Mouse (Mus musculus) layer of hippocampus, postnatal 14 days (tissue): ENCODE results near the gene Aadat. TPM values are rescaled to one million over a fixed set of nuclear protein-coding genes. Genes with fewer than 3 reads are reported as not detected.
A peak's percentile ranks its signal among the peaks of the same experiment; 100 is the strongest.
"Not testable (repeated sequence)": the region's sequence is repeated elsewhere in the genome, so short reads cannot be mapped to it uniquely, and the experiment has no call there.

Experiments
- DNase-seq, 2 experiments: peaks; one replicate each; pipeline ENCODE4 v3.0.0; 2021 to 2022; ENCODE audit warnings: low spot score in 2 of 2, mixed read lengths in 1 of 2
- long read RNA-seq, 2 experiments: library from polyadenylated mRNA; stranded (forward); transcript quantifications; one replicate each; pipeline ENCODE4 v2.0.0; 2021
- total RNA-seq, 2 experiments: library from RNA; stranded (reverse); gene quantifications; 2 replicates each; pipeline ENCODE4 v1.2.3; 2021

Gene Aadat
- under 1 TPM; 0.31 to 0.99 TPM for total RNA-seq
- long read RNA-seq, experiment 1 = 0 reads
- long read RNA-seq, experiment 2 = 0 reads

DNA sequence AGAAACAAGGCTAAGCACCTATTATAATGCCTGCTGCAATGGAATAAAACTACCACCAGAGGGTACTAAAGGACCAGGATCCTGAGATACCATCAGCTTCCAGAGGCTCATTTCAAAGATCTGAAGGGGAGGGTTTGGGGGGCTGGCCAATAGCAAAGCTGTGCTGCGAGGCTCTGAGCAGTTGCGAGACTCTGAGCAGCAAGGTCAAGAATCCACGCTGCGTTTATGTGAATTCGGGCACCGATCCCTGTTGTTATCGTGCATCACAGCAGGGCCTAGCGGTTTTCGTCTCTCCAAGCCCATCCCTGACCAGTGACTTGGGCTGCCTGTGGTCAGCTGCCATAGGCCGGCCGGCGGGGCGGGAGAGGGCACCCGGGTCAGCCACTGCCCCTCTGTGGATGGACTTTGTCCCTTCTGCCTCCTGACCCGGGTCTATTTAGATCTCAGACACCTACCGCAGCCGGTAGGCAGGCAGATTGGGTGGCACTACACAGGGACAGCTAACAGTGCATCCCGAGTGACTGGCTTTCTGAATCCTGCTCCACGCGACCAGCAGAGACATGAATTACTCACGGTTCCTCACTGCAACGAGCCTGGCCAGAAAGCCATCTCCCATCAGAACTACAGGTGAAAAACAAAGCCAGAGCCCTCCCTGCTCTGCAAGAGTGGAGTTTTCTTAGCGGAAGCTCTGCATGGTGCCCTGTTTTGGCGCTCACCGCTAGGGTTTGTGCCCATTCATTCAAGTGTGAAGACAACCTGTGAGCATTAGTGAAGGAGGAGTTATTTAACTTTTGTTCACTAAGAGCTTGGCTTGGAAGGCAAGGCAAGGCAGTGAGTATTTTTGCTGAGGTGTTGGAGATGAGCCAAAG, at the start of gene Aadat:
Gene Aadat (plus strand): TSS at position 280 of the 869 bp plus-strand sequence.
- DNase-seq = peak; percentile 66 to 88

DNA sequence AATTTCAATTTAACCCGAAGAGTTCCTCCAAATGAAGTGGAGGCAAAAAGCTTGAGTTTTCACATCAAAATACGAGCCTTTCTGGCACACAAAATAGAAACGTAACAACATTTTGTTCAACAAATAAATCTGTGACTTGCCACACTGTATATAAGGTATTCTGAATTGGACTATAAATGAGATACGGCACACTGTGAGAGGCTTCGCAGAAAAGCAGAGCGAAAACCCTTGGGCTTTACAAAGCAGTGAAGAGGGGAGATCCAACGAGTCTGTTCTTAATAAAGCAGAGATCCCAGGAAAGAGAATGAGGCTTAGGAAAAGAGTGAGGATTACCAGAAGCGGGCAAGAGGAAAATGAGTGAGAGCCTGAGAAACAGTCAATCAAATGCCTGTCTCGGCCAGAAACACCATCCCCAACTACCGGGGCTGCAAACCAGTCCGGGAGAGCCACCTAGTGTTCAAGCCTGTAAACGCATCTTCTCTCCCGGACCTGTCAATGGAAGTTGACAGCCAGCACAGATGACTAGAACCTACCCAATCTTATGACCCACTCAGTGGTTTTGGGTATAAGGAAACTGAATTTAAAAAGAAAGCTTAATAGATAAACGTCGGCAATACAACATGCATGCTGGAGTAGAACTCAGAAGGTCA, 38.9 kb upstream of the Aadat start:
- peak; percentile 76 to 88 for DNase-seq

DNA sequence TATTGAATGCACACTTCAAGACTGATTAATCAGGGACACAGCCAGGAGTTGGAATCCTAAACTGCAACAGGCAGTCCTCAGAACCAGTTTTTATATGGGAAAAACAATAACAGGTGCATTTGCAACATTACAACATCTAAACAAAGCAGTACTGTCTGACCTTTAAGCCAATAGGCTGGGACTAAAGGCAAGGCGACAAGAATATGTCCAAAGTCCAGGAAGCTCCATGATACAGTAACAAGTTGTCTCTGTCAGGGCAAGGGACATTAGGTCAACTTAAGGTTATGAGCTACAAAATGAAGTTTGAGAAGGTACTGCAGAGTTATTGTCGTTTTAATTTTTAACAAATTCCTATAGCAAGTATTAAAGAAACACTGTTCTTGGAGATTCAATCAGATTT, 15.6 kb upstream of the Aadat start:
- no peak for DNase-seq

DNA sequence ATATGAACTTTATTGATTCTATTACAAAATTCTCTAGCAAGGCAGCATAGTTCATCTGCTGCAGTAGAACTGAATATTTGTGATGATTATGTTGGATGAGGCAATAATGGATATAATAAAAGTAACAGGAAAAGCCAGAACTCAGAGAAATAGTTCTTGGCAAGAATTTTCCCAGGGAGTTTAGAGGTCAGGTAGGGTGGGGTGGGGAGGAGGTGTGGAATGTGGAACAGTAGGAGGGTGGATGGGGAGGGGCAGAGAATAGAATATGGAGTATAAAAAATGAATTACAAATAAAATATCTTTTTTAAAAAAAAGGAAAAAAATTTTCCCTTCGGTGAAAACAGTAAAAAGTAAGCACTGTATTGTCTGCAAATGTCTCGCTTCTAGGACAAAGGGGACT, 13.9 kb upstream of the Aadat start:
- DNase-seq = no peak

DNA sequence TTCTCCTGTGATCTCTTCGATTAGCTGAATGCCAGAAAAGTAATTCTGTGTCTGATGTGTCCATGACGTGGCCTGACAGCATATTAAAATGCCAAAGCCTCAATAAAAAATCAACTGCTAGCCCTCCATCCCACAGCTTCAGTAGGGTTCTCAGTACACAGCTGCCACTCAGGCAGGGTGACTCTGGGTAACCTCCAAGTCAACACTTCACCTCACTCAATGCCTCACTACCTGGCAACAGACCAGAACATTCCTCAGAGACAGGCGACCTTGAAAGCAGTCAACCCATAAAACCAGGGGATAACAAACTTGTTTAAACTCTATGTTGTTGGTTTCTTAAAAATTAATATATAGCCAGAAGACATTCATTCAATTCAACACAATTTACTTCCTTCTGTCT, 13.3 kb upstream of the Aadat start:
- no peak for DNase-seq

DNA sequence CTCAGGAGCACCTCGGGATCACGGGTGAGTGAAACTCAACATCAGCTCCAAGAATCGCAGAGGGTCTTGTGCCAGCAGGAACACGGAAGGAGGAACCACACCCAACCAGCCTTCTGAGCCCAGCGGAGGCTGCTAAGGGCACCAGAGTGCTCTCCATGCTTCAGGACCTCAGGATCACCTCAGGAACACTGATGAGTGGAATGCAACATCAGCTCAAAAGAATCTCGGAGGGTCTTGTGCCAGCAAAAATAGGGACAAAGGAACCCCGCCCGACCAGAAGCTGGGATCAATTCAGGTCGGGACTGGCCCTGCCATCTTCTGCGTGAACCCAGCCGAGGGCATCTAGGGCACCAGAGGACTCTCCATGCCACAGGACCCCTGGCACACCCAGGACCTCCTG, 11.1 kb upstream of the Aadat start:
- no peak for DNase-seq

DNA sequence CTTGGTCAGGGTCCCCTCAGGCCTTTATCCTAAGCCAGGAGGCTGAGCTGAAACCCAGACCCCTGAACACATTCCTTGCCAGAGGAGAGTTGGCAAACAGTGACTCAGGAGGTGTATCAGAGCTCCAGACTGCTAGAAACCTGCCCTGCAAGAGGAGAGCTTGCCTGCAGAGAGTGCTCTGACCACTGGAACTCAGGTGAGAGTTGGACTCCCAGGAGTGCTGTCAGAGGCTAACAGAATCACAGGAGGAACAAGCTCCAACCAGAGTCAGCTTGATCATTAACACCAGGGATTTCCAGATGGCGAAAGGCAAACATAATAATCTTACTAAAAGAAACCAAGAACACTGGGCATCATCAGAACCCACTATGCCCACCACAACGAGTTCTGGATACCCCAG, 10.7 kb upstream of the Aadat start:
- not testable (repeated sequence) for DNase-seq

DNA sequence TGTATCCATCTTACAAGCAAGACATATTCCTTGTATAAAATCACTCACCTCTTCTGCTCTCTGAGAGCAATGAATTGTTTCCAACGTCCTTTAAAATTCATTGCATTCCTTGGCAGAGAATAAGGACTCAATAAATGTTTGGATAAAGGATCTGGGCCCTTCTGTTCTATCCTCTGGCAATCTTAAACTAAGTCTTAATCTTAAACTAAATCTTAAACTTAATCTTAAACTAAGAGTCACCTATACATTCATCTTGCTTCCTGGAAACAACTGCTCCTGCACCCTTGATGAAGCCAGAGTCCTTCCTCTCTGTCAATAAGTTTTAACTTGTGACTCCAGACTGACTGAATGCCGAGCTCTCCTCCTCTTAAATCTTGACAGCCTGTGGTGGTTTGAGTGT, 2.6 kb upstream of the Aadat start, which contains the start of gene Gm10283:
Gene Gm10283 (minus strand): TSS at position 101 of the 400 bp plus-strand sequence.
- no peak for DNase-seq

DNA sequence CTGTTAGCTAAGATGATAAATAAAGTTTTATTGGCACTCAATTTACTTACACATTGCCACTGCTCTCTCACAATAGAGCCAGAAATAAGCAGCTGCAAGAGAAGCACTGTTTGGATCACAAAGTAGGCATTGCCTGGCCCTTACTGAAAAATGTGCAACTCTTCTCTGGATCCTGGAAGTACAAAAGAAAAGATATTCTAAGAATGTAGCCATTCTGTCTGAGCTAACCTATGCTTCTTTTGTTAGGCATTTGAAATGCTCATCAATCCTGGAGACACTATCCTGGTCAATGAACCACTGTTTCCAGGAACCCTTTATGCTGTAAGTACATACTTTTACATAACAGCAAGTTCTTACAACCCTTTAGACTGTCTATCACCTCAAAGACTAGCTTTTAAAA, 12.6 kb downstream of the Aadat start:
- DNase-seq = no peak

DNA sequence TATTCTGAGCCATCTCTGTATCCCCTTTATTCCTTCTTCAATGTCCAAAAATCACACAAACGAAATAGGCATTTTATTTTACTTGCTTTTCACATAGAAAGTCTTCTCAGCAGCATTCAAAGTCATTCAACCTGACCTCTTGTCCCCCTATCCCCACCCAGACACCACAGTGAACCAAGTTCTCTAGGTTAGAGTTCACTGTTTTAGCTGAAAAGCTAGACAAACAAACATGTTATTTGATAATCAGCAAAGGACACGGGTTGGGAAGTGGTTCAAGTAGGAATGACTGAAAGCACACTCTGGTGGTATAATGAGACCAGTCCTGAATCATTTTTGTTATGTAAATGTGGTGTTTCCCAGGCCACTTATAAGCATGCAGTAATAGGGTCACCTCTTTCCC, 29.2 kb downstream of the Aadat start:
- peak in 1 of 2 experiments; percentile 0 for DNase-seq

DNA sequence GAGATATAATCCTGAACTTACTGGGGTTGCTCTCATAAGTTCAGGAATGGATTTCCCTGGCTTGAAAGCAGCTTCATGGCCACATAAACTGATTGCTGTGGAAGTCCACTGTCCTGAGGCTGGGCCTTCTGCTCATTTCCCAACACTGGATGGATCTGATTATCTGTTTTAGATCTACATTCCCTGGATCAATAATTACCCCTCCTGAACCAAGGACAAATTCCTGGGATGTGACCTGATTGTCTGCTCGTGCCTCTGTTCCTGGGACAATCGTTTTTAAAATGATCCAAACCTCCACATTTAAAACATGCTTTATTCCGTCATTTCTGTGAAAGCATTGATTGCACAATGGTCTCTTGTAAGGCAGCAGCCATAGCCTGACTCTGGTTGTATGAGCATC, 61.1 kb downstream of the Aadat start:
- no peak for DNase-seq

DNA sequence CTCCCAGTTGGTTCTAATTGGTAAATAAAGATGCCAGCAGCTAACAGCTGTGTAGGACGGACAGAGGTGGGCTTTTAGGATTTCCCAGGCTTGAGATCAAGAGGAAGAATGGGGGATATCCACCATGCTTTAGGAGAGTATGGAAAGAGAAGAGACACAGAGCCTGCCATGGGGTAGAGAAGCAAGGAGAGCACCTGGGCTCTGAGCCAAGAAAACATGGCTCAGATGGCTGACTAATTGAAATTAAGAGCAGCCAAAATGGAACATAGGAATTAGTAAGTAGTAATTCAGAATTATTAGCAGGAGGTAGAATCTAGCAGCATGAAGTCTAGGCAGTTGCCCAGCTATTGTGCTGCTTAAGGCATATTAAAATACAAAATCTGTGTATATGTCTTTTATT, 71.5 kb downstream of the Aadat start:
- DNase-seq = peak in 1 of 2 experiments; percentile 20

DNA sequence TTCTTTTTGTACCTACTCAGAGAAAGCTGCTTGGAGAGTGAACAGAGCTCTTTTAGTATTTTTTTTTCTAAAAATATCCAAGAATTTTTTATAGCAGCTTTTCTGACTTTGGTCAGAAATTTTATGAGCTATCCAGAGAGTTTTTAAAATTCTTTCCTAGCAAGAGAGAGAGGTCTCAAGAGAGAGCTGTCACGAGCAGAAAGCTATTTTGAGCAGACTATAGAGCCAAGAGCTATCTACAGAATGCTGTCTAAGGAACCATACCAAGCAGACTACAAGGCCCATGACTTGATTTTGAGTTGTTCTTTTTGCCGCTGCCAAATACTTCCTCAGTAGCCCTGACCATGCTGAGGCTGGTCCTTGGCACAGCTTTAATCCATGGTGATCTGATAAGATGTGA, 77.6 kb downstream of the Aadat start:
- no peak for DNase-seq

DNA sequence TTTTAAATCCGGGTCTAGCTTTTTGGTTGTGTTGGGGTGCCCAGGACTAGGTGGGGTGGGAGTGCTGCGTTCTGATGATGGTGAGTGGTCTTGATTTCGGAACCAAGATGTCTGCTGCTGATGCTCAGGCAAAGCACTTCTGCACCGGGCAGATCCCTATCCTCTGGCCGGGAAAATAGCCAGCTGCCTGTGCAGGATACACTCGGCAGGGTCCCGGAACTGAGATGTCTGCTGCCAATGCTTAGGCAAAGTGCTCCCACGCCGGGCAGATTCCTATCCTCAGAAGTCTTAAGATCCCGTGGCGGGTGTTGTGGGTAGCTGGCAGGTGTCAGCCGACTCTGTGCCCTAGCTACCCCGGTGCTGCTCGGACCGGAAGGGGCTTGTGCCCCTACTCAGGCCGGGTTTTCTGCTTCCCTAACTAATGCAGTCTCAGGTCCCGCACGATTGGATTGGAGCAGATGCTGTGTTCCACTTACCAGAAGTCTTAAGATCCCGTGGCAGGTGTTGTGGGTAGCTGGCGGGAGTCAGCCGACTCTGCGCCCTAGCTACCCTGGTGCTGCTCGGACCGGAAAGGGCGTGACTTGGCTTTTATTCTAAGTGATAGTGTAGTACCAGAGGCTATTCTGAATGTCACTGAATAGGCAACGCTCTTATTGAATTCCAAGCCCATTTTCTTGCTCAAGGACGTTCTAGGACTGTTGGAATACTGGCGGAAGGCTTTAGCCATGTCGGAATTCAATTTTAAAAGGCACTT, 85.8 kb downstream of the Aadat start:
- DNase-seq = not testable (repeated sequence)

DNA sequence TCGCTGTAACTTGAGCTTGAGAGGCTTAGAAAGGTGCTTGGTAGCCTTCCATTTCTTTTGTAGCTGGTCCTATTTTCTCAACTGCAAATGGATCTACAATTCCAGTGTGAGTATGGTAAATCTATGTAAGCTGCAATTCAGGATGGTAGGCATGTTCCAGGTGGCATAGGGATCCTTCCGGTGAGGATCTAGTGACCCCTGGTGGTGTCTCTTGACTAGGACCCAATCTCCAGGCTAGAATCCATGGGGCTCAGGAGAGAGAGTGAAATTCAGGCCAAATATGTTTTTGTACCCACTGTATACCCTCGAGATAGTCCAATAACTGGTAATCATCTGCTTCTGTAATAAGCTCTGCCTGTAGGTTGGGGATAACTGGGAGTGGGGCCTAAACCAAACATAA, 89.0 kb downstream of the Aadat start:
- peak in 1 of 2 experiments; percentile 12 for DNase-seq

Other genes with a start within 250 kb of the Aadat start
- gene Gm10283, start 2.7 kb upstream of the Aadat start, total RNA-seq = not detected
- 10 to 100 TPM; 44.7 to 45.9 TPM for gene Mfap3l, start 126.9 kb downstream of the Aadat start, total RNA-seq